Mouse (Mus musculus) midbrain, embryonic 11.5 days (tissue): ENCODE results near the gene Cfap97d1. TPM values are rescaled to one million over a fixed set of nuclear protein-coding genes. Genes with fewer than 3 reads are reported as not detected.

ENCODE experiments used
- ATAC-seq: fragments of 200-750 bp; cut with Nextera tagmentation; 2 replicates; pipeline ENCODE4 v1.8.0; 2017; ENCODE audit warnings: moderate TSS enrichment, moderate library complexity; ENCODE audit not compliant: low FRiP score
- DNase-seq: peaks from one replicate; pipeline ENCODE4 v3.0.0; 2015; ENCODE audit warnings: low spot score; ENCODE audit errors: missing footprints
- H3K27ac ChIP-seq: fragments of 300-500 bp; sonication (generic); 2 replicates; pipeline ENCODE4 v1.5.1; 2014; ENCODE audit warnings: low read depth, low read length
- H3K27me3 ChIP-seq: fragments of 300-500 bp; sonication (generic); 2 replicates; pipeline ENCODE4 v1.6.1; 2014; ENCODE audit warnings: mild to moderate bottlenecking, low read length, moderate library complexity, mixed read lengths; ENCODE audit not compliant: control insufficient read depth, insufficient read depth
- H3K36me3 ChIP-seq: fragments of 300-500 bp; sonication (generic); 2 replicates; pipeline ENCODE4 v1.6.1; 2014; ENCODE audit warnings: mild to moderate bottlenecking, low read length, moderate library complexity, mixed read lengths; ENCODE audit not compliant: control insufficient read depth, insufficient read depth
- H3K4me1 ChIP-seq: fragments of 300-500 bp; sonication (generic); 2 replicates; pipeline ENCODE4 v1.6.1; 2014; ENCODE audit warnings: low read length; ENCODE audit not compliant: control insufficient read depth, insufficient read depth
- H3K4me2 ChIP-seq: fragments of 300-500 bp; sonication (generic); 2 replicates; pipeline ENCODE4 v1.6.1; 2014; ENCODE audit warnings: mild to moderate bottlenecking, moderate library complexity
- H3K4me3 ChIP-seq: fragments of 300-500 bp; sonication (generic); 2 replicates; pipeline ENCODE4 v1.5.1; 2014; ENCODE audit warnings: low read depth, low read length
- H3K9ac ChIP-seq: fragments of 300-500 bp; sonication (generic); 2 replicates; pipeline ENCODE4 v1.6.1; 2014; ENCODE audit warnings: low read length
- H3K9me3 ChIP-seq: fragments of 300-500 bp; sonication (generic); 2 replicates; pipeline ENCODE4 v1.6.1; 2016; ENCODE audit warnings: low read length; ENCODE audit not compliant: control insufficient read depth
- WGBS: fragments of 180-500 bp; shearing (Covaris S2); extraction: QIAGEN DNeasy Blood & Tissue Kit; methylation state at CpG from one replicate; pipeline ENCODE4 v1.1.7; 2014; 5-methylcytosine and 5-hydroxymethylcytosine counted together
- polyA plus RNA-seq: library from polyadenylated mRNA; unstranded; fragments of >200 nt; fragmentation: Nextera tagmentation; extraction: Ambion mirVana; gene quantifications from 2 replicates; pipeline ENCODE4 v1.2.1, GENCODE M21; 2014

Gene Cfap97d1
- polyA plus RNA-seq, 1 experiment from 2014 or later, result not detected

DNA sequence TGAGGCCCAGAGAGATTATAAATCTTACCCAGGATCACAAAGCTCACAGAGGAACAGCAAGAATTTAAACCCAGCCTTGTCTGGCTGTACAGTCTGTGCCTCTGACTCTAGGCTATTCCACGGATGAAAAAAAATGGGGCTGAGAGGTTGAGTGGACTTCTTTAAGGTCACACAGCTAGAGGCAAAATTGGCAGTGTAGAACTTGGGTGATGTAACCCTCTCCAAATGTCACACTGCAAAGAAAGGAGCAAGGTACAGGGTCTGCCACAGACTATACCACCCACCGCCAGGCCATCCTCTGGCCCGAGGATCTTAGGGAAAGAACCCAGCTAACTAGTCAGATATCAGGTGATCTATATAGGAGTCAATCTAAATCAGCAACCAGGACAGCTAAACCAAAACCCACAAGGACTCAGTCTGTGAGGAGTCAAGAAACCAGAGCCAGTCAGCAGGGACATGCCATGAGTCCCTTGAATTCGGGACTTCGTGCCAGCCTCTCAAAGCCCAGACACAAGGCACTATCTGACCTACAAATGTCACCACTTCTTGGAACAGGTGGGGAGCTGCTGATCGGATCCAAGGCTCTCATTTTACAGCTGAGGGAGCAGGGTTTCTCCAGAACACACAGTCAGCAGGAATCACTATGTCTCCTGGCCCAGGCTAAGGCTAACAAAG is 40.1 kb downstream of the Cfap97d1 start:
- Histone ChIP-seq H3K4me1 (peaks cover 17% of the 10 kb centered on the region), H3K27ac (no peak overlapping the region), H3K9me3 (no peaks in the 10 kb centered on the region), H3K27me3 (peaks cover 3% of the 10 kb centered on the region; the same call in 1 of the 2 replicates), H3K36me3 (no peaks in the 10 kb centered on the region), H3K9ac (no peak overlapping the region), H3K4me2 (no peak overlapping the region), H3K4me3 (no peak overlapping the region)
- WGBS, result 91% methylated on average over 6 of the region's 6 CpGs
- ATAC-seq (no peak), DNase-seq (peak; percentile 71)

GRCm38 (mm10) chr11:102024875-102025274 is 40.8 kb downstream of the Cfap97d1 start:
- Histone ChIP-seq H3K9ac (no peak overlapping the region), H3K9me3 (no peaks in the 10 kb centered on the region)
- 79% methylated on average over 4 of the region's 4 CpGs for WGBS

GRCm38 (mm10) chr11:102025354-102025753 is 41.3 kb downstream of the Cfap97d1 start:
- ATAC-seq (no peak), DNase-seq (no peak)
- Histone ChIP-seq H3K4me1 (peaks cover 17% of the 10 kb centered on the region), H3K4me3 (no peak overlapping the region), H3K4me2 (no peak overlapping the region; the same call in 1 of the 2 replicates), H3K27ac (no peak overlapping the region), H3K9ac (no peak overlapping the region), H3K9me3 (no peaks in the 10 kb centered on the region), H3K36me3 (no peaks in the 10 kb centered on the region), H3K27me3 (peaks cover 3% of the 10 kb centered on the region; the same call in 1 of the 2 replicates)
- 38% methylated on average over 7 of the region's 7 CpGs for WGBS

More at GRCm38 (mm10) chr11:102024875-102025274, 40.8 kb downstream of the Cfap97d1 start:
- DNase-seq (peak; percentile 39), ATAC-seq (no peak)
- Histone ChIP-seq H3K4me3 (no peak overlapping the region), H3K4me2 (no peak overlapping the region), H3K36me3 (no peaks in the 10 kb centered on the region), H3K27me3 (peaks cover 3% of the 10 kb centered on the region; the same call in 1 of the 2 replicates), H3K27ac (no peak overlapping the region), H3K4me1 (peaks cover 17% of the 10 kb centered on the region)

- ATAC-seq, result peak; percentile 39
- Histone ChIP-seq H3K4me1 (peaks cover 17% of the 10 kb centered on the region), H3K4me3 (peak overlapping the region; percentile 69), H3K9me3 (no peaks in the 10 kb centered on the region), H3K27ac (peak overlapping the region; percentile 82), H3K36me3 (no peaks in the 10 kb centered on the region), H3K4me2 (peak overlapping the region; percentile 88), H3K9ac (peak overlapping the region; percentile 81), H3K27me3 (peaks cover 3% of the 10 kb centered on the region; the same call in 1 of the 2 replicates)
- peak; percentile 90 for DNase-seq
- WGBS, result 3% methylated on average over 23 of the region's 23 CpGs
Measured at GRCm38 (mm10) chr11:102025991-102026660, 42.0 kb downstream of the Cfap97d1 start.

DNA sequence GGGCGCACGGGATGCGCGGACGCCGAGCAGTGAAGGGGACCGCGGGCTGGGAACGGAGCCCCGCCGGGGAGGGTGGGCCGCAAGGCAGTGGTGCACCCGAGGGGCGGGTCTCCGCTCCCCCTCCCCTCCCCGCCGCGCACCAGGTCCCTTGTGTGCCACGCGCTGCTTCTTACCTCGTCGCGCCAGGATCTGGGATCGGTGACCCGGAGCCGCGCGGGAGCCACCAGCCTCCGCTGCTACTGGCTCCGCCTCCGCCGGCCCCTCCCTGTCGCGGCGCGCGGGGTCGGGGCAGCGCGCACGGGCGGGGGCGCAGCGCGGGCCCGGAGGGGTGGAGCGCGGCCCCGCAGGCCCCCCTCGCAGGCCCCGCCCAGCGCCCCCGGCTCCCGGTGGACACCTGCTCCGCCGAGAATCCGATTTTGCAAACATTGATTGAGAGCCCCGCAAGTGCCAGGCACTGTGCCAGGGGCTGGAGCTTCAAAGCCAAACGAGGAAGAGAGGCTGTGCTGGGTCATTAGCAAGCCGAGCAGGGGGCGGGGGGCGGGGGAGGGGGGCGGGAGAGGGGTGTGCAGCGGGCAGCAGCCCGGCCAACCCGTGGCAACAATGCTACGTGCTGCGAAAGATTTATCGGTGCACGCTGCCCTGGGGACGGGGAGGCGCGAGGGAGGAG is 42.7 kb downstream of the Cfap97d1 start:
- ATAC-seq, result peak; percentile 93
- under 1% methylated on average over 46 of the region's 73 CpGs for WGBS
- Histone ChIP-seq H3K9me3 (no peaks in the 10 kb centered on the region), H3K4me1 (peaks cover 17% of the 10 kb centered on the region), H3K9ac (peak overlapping the region; percentile 81), H3K27ac (peak overlapping the region; percentile 82), H3K36me3 (no peaks in the 10 kb centered on the region), H3K27me3 (peaks cover 3% of the 10 kb centered on the region; the same call in 1 of the 2 replicates), H3K4me3 (peak overlapping the region; percentile 69), H3K4me2 (peak overlapping the region; percentile 88)
- peak; percentile 97 for DNase-seq

GRCm38 (mm10) chr11:102027361-102028017 is 43.4 kb downstream of the Cfap97d1 start:
- Histone ChIP-seq H3K9me3 (no peaks in the 10 kb centered on the region), H3K4me3 (peak overlapping the region; percentile 69), H3K36me3 (no peaks in the 10 kb centered on the region), H3K9ac (peak overlapping the region; percentile 81), H3K27ac (peak overlapping the region; percentile 33; the same call in 1 of the 2 replicates), H3K4me2 (peak overlapping the region; percentile 88), H3K4me1 (peaks cover 17% of the 10 kb centered on the region), H3K27me3 (peaks cover 3% of the 10 kb centered on the region; the same call in 1 of the 2 replicates)
- 4% methylated on average over 12 of the region's 12 CpGs for WGBS
- DNase-seq (peak; percentile 92), ATAC-seq (peak; percentile 13; the same call in 1 of the 2 replicates)

DNA sequence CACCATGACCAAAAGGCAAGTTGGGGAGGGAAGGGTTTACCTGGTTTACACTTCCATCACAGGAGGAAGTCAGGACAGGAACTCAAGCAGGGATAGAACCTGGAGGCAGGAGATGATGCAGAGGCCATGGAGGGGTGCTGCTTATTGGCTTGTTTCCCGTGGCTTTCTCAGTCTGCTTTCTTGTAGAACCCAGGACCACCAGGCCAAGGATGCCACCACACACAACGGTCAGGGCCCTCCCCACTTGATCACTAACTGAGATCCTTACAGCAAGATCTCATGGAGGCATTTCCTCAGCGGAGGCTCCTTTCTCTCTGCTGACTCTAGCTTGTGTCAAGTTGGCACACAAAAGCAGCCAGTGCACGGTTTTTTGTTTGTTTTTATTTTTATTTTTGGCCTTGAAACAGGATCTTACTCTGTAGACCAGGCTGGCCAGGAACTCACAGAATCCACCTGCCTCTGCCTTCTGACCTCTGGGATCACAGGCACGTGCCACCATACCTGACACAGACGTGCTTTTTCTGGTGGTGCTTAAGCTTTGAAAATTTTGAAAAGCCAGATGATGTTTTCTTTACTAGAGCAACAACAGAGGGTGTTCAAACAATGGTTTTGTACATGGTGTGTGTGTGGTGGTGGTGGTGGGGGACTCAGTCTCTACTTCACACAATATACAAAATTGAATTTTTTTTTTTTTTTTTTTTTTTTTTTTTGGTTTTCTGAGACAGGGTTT is 44.2 kb downstream of the Cfap97d1 start, which contains the start of gene Mpp3:
Mpp3 (minus strand) TSS at position 375 of the 730 bp plus-strand sequence.
- Histone ChIP-seq H3K9ac (peak within 1 kb of the TSS; percentile 81), H3K36me3 (no peaks in the 10 kb centered on the region), H3K9me3 (no peaks in the 10 kb centered on the region), H3K27me3 (peaks cover 3% of the 10 kb centered on the region; the same call in 1 of the 2 replicates), H3K27ac (peak within 1 kb of the TSS; percentile 33; the same call in 1 of the 2 replicates), H3K4me2 (peak within 1 kb of the TSS; percentile 88), H3K4me3 (peak within 1 kb of the TSS; percentile 69; the same call in 1 of the 2 replicates), H3K4me1 (peaks cover 17% of the 10 kb centered on the region)
- WGBS, result 74% methylated on average over 6 of the region's 6 CpGs
- DNase-seq (peak; percentile 86), ATAC-seq (no peak)

DNA sequence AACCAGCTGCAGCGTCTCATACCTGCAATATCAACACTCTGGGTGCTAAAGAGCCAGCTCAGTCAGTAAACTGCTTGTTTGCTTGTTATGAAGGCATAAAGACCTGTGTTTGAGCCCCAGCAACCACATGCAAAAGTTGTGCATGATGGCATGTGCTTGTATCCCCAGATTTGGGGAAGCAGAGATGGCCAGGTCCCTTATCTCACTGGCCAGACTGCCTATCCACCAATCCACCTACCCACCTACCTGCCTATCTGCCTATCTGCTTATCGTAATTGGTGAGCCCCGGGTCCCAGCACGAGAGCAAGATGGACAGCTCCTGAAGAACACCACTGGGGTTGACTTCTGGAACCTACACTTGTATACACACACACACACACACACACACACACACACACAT is 45.2 kb downstream of the Cfap97d1 start:
- 92% methylated on average over 4 of the region's 4 CpGs for WGBS
- Histone ChIP-seq H3K4me2 (no peak overlapping the region), H3K27ac (no peak overlapping the region), H3K4me1 (peaks cover 17% of the 10 kb centered on the region), H3K36me3 (no peaks in the 10 kb centered on the region), H3K4me3 (no peak overlapping the region), H3K27me3 (peaks cover 3% of the 10 kb centered on the region; the same call in 1 of the 2 replicates), H3K9me3 (no peaks in the 10 kb centered on the region), H3K9ac (no peak overlapping the region)
- ATAC-seq (no peak), DNase-seq (peak; percentile 61)
